Mouse (Mus musculus): ENCODE measurements around the gene Msi2.

Msi2 gene

DNA sequence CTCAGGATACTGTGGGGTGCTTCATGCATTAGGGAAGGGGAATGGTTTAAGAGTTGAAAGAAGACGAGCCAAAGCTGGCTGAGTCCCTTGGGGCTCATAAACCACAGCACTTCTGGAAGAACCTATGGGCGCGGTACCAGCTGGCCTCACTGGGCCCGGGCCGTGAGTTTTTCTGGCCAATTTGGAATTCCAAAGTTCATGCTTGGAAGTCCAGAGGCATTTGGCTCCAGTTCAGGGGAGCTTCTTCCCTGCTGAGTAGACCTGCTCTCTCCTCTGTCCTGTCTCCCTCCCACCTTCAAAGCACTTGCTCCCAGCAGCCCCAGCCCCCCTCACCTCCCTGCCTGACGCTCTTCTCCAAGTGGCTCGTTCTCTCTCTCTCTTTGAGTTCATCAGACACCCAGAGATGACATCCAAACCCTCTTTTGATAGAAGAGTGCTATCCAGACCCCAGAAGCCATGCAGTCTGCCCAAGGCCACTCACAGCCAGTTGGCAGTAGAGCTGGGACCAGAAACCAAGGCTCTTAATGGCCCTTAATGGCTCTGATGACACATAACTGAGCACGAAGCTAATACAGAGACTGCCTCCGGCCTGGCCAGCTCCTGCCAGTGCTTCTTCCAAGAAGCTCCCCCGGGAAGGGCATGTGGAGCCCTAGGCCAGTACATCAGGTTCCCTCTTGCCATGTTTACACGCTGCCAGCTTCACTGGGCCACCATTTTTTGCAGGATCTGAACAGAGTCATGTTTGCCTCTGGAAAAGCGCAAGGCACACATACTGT is 204.0 kb downstream of the Msi2 start:
- DNase-seq (ENCODE audit: low spot score), result no peak

DNA sequence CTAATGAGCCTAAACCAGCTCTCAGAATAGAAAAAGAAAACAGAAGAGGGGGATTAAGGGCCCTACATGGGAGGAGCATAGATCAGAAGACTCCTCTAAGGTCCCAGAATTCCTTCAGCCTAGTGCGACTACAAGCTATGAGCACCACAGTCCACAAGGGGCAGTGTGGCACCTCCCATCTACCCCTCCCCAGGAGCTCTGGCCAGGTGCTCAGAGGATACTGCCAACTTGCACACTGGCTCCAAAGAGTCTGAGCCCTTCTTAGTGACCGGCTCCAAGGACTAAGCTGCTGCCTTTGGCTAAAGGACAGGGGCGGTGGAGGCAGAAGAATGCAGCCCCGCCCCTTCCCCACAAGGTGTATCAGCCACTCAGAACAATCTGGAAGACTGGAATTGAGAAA is 205.7 kb downstream of the Msi2 start:
- no peak for DNase-seq (ENCODE audit: low spot score)

GRCm38 (mm10) chr11:88510282-88510850 is 207.9 kb downstream of the Msi2 start:
- DNase-seq (ENCODE audit: low spot score), result no peak

DNA sequence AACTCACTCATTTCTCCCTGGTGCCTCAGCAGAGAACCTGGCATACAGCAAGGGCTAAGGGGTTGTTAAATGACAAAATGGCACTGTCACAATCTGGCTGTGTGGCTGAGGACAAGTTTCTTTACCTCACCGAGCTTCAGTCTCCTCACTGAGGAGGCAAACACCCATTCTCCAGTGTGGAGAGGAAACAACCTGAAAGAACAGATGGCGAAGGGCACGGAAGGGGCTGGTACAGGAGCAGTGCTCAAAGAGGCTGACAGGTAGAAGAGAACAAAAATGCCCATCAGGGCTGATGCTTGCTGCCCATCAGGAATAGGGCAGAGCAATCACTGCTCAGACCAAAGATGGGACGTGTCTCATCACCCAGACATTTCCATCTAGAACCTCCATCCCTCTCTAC is 208.8 kb downstream of the Msi2 start:
- DNase-seq (ENCODE audit: low spot score), result no peak

DNA sequence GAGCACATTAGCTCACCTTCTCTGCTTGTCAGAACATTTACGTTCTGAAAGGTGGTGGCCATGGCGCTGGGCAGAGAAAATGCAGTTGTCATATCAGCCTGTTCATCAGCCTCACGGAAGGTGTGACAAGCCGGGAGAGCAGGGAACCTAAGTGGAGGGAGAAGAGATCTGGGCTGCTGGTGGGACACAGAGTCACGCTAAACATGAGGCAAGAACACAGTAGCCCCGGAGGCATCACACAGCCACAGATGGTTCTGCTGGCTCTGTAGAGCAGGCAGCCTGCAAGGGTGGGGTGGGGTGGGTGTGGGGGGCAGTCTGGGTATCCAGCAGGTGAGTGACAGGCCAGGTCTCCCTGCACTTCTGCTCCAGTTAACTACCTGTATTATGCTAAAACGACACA is 210.2 kb downstream of the Msi2 start:
- DNase-seq (ENCODE audit: low spot score), result no peak

- DNase-seq (ENCODE audit: low spot score), result no peak
These were observed 211.5 kb downstream of the Msi2 start for GRCm38 (mm10) chr11:88506544-88507419.

GRCm38 (mm10) chr11:88506109-88506508 is 212.2 kb downstream of the Msi2 start:
- no peak for DNase-seq (ENCODE audit: low spot score)

DNA sequence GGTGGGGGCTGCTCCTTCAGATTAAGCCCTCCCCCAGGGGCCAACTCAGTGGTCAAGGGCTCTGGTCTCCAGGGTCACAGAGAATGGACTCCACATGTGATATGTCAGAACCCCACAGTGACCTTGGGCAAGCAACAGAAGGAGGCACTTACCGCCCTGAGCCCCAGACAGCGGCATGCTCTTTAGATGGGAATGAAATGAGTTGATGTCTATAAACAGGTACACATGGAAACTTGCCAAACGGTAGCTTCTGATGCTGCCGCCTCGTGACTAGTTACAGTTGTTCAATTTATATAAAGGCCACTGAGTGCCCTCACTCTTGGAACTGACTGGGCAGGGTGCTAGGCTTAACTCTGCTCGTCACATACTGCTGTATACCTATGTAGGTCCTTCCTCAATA is 215.7 kb downstream of the Msi2 start:
- no peak for DNase-seq (ENCODE audit: low spot score)

DNA sequence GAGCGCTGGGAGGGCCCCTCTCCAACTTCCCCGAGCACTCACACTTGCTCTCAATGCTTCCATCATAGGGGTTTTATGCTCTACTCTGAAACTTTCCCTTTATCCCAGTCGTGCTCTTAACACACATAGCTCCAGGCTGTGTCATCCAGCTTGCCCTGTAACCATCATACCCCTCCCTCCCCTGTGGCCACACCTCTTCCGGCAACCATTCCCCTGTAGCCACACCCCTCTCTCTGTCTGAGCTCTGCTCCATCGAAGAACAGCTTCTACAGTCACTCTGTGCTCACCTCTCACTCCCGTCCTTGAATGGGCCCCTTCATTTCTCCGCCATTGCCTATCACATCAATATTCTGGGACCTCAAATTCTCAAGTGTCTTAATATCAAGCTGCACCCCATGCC is 219.8 kb downstream of the Msi2 start:
- no peak for DNase-seq (ENCODE audit: low spot score)

DNA sequence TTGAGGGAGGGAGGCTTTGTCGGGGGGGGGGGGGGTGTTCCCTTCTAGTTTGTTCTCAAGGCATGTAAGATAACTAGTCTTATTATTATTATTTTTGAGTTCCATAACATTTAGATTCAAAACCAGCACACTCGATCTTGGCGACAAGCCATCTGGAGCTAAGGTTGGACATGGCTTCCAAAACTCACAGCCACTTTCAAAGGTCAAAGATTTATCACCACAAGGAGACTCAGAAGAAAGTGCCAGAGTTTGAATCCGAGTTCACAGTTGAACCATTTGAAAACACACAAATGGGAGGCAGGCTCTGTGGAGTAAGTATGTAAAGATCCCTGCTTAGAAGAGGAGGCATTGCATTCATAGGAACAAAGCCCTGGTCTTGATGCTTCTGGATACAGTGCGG is 221.9 kb downstream of the Msi2 start:
- no peak for DNase-seq (ENCODE audit: low spot score)

DNA sequence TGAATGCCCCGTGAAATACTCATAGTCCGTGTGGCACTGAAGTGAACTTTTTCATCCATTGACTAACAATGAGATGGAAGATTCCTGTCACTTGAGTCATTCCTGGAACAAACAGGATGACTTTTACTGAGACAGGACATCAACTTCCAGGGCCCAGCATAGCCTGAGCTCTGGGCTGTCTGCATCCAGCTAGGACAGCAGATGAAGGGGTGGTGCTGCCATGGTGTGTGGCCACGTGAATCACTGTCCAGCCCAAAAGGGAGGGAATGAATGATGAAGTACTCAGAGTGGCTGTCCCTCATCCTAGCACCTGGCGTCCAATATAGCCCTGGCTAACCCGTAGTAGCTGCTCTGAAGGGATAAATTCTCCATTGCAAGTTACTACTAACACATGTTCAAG is 222.6 kb downstream of the Msi2 start:
- DNase-seq (ENCODE audit: low spot score), result no peak

GRCm38 (mm10) chr11:88495018-88495417 is 223.3 kb downstream of the Msi2 start:
- DNase-seq (ENCODE audit: low spot score), result no peak

DNA sequence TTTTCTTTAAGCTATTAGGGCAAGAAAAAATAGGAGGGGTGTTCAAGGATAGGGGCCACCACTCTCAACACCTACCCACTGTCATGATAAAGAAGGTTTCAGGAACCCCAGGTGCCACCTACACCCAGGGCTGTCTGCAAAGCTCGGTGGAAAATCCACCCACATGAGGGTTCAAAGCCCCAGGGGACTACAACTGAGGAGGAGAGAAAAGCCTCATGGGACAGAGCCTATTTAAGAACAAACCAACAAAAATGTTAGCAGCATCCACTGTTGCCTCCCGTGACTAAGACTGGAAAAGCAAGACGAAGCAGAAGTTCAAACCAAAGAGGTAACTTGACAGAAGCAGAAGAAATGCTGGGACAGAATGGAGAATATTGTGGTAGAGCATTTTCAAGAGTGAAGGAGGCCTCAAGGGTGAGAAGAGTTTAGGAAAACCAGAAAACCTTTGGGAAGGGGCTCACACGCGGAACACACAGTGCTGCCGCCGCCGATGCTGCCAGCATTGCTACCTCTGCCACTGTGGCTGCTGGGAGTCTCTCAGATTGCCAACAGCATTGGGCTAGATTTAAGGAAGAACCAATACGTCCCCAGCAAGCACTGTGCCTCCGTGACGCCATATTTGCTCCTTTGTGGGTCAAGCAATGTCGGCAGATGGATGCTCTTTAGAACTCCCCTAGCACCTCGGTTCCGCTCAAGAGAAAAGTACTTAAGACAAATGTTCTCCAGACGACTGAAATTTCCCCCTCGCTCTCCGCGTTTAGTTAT is 224.3 kb downstream of the Msi2 start:
- DNase-seq (ENCODE audit: low spot score), result no peak

DNA sequence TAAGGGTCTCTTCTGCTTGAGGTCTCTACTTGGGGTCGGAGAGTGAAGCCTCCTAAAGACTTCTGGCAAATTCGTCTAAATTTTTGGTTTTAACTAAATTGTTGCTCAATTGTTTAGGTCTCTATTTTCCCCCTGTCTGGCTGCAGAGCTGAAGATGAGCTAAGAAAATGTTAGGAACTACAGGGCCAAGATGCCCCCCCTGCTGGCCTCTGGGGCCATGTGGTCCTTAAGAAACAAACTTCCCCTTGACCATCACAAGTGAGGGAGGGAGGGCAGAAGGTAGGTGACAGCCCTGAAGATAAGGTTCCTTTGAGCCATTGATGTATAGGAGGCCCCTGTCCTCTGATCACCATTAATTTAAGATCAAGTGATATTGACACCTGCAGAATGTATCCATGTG is 225.7 kb downstream of the Msi2 start:
- DNase-seq (ENCODE audit: low spot score), result no peak

GRCm38 (mm10) chr11:88489985-88490384 is 228.3 kb downstream of the Msi2 start:
- no peak for DNase-seq (ENCODE audit: low spot score)

- DNase-seq (ENCODE audit: low spot score), result no peak
These were observed 229.2 kb downstream of the Msi2 start for GRCm38 (mm10) chr11:88488941-88489724.

DNA sequence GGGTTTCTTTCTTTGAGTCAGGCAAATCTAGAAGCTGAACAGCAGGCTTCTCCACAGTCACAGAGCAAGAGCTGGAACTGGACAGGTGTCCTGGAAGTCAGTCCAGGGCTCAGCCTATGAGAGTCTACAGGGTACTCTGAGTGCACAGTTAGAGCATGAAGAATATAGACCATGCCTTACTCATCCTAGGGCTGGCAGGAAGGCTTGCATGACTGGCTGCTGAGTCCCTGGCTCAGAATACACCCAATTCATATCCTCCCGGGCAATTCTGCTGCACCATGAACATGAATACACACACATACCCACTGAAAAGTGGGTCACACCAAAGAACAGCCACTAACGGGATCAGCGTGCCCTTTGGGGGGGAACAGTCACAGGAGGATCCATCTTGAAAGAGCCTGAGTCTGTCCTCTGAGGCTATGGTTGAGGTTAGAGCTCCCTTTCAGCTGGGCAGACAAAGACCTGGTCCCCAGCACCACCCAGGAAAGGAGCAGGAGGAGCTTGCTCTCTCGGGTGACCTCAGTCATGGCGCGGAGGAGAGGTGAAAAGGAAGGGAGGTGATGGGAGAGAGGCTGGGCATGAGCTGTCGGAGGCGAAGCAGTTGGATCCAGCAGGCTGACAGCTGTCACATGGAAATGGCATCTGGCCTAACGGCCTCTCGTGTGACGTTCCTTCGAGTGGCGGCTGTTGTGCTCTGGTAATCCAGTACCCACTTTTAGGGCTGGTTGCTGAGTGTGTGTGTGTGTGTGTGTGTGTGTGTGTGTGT is 230.0 kb downstream of the Msi2 start:
- no peak for DNase-seq (ENCODE audit: low spot score)

DNA sequence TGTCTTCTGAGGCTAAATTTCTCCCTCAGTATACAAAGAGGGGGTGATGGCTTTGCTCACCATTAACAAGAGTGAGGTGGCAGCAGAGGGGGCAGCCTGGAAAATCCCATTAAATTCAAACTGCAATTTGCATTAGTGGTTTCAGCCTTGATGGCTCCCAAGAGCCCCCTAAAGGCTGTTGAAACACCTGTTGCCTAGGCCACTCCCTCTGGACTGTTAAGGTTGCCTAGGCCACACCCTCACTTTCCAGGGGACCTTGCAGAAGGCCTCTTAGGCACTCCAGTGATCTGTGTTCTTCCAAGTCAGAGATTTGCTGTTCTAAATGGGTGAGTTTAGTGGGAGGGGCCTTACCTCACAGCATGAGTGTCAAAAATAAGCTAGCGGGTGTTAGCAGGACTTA is 232.3 kb downstream of the Msi2 start:
- DNase-seq (ENCODE audit: low spot score), result no peak

DNA sequence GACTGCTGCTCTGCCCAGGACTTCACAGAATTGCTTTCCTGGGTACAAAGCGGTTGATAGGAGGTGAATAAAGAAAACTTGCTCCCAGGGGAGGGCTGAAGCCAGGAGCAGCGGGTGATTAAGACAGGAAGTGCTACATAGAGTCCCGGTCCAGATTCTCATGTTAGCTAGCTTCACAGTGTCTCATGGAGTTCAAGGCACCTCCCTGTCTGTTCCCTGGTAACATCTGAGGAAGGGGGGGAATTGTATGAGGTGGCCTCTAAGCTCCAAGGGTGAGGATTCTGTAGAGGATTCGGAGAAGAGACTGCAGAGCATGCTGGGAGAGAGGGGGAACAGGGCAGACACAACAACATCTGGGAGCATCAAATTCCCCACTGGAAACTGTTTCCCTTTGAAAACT is 233.2 kb downstream of the Msi2 start:
- no peak for DNase-seq (ENCODE audit: low spot score)

DNA sequence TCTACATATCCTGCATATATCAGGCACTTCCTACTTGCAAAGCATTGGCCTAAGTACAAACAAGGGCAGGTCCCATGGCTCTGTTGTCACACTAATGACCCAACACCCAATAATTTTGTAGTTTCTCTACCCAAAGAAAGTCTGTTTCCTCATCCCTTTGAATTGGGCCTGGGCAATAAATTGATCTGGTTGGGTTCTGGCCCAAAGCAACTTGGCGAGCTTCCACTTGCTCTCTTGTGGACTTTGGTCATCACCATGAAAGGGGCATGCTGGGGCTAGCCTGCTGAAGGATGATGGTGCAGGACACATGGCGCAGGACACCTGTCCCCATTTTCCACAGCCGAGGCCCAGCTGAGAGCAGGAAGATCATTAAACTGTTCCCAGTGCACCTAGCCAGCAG is 234.3 kb downstream of the Msi2 start:
- DNase-seq (ENCODE audit: low spot score), result no peak

GRCm38 (mm10) chr11:88482636-88483035 is 235.7 kb downstream of the Msi2 start:
- no peak for DNase-seq (ENCODE audit: low spot score)

Measured in testis, postnatal 14 days (tissue).